Mouse (Mus musculus): ENCODE measurements around the gene Mark1.

GRCm38 (mm10) chr1:184882281-184883268, 116.8 kb downstream of the Mark1 start, which contains the start of gene C130074G19Rik:
- TF ChIP-seq CTCF (conservative IDR thresholded peaks at IDR 0.05; ENCODE audit: insufficient read depth, insufficient read length, low read depth, low read length), result peak; percentile 78
- TF ChIP-seq POLR2A (IDR thresholded peaks at IDR 0.05; ENCODE audit: low read depth, low read length), result peak; percentile 38
